Mouse (Mus musculus): ENCODE results near the gene Slc6a19.
A peak's percentile ranks its signal among the peaks of the same experiment; 100 is the strongest.

Gene Slc6a19

GRCm38 (mm10) chr13:73675161-73675560, 29.5 kb downstream of the Slc6a19 start:
- no peak for DNase-seq (ENCODE audit: low read depth, low spot score)

- no peak for DNase-seq (ENCODE audit: low read depth, low spot score)
Observed at GRCm38 (mm10) chr13:73660163-73660695, 44.4 kb downstream of the Slc6a19 start.

GRCm38 (mm10) chr13:73658953-73659352, 45.7 kb downstream of the Slc6a19 start:
- DNase-seq (ENCODE audit: low read depth, low spot score): peak; percentile 6

GRCm38 (mm10) chr13:73654976-73655375, 49.7 kb downstream of the Slc6a19 start:
- no peak for DNase-seq (ENCODE audit: low read depth, low spot score)

- no peak for DNase-seq (ENCODE audit: low read depth, low spot score)
Observed at GRCm38 (mm10) chr13:73653266-73653665, 51.4 kb downstream of the Slc6a19 start.

- peak; percentile 77 for DNase-seq (ENCODE audit: low read depth, low spot score)
Observed at GRCm38 (mm10) chr13:73646397-73647087, 58.1 kb downstream of the Slc6a19 start.

GRCm38 (mm10) chr13:73641296-73641695, 63.4 kb downstream of the Slc6a19 start:
- no peak for DNase-seq (ENCODE audit: low read depth, low spot score)

GRCm38 (mm10) chr13:73637826-73638225, 66.8 kb downstream of the Slc6a19 start:
- no peak for DNase-seq (ENCODE audit: low read depth, low spot score)

GRCm38 (mm10) chr13:73631837-73632236, 72.8 kb downstream of the Slc6a19 start:
- peak; percentile 48 for DNase-seq (ENCODE audit: low read depth, low spot score)
